Mouse (Mus musculus) urinary bladder, postnatal 10 days (tissue): Measurements from ENCODE around the gene Olfr1505.

Experiments used
- DNase-seq: peaks from one replicate; pipeline ENCODE4 v3.0.0; 2022; ENCODE audit warnings: low spot score

The Olfr1505 gene

GRCm38 (mm10) chr19:13913230-13913629, at the start of gene Olfr1505:
Gene Olfr1505, plus strand, starts transcription at chr19:13913530.
- no peak for DNase-seq

- no peak for DNase-seq
These were observed 15.5 kb upstream of the Olfr1505 start, which contains the start of gene Olfr1504 for GRCm38 (mm10) chr19:13897828-13898227. Gene Olfr1504, minus strand, starts transcription at chr19:13897928.
